Mouse (Mus musculus) forebrain, embryonic 11.5 days (tissue): Measurements from ENCODE around the gene Pde4d. TPM values are rescaled to one million over a fixed set of nuclear protein-coding genes. Genes with fewer than 3 reads are reported as not detected.
A peak's percentile ranks its signal among the peaks of the same experiment; 100 is the strongest.

ENCODE experiments used
- ATAC-seq: fragments of 200-750 bp; cut with Nextera tagmentation; replicated peaks from 2 replicates; pipeline ENCODE4 v1.8.0; 2017; ENCODE audit warnings: moderate TSS enrichment; ENCODE audit not compliant: low FRiP score
- DNase-seq: peaks from one replicate; pipeline ENCODE4 v3.0.0-alpha.2; 2017; ENCODE audit warnings: low spot score
- H3K27ac ChIP-seq: fragments of 300-500 bp; sonication (generic); 2 replicates; pipeline ENCODE4 v1.5.1; 2014; ENCODE audit warnings: low read depth, low read length
- H3K27me3 ChIP-seq: fragments of 300-500 bp; sonication (generic); 2 replicates; pipeline ENCODE4 v1.6.1; 2014; ENCODE audit warnings: mild to moderate bottlenecking, low read length, mixed read lengths; ENCODE audit not compliant: control insufficient read depth, insufficient read depth
- H3K36me3 ChIP-seq: fragments of 300-500 bp; sonication (generic); 2 replicates; pipeline ENCODE4 v1.6.1; 2014; ENCODE audit warnings: mild to moderate bottlenecking, low read length, moderate library complexity, mixed read lengths; ENCODE audit not compliant: control insufficient read depth, insufficient read depth
- H3K4me1 ChIP-seq: fragments of 300-500 bp; sonication (generic); replicated peaks from 2 replicates; pipeline ENCODE4 v1.6.1; 2014; ENCODE audit warnings: low read length, mixed read lengths; ENCODE audit not compliant: control insufficient read depth, insufficient read depth
- H3K4me2 ChIP-seq: fragments of 300-500 bp; sonication (generic); 2 replicates; pipeline ENCODE4 v1.6.1; 2014; ENCODE audit warnings: low read depth, mild to moderate bottlenecking, low read length, moderate library complexity, mixed read lengths; ENCODE audit not compliant: severe bottlenecking
- H3K4me3 ChIP-seq: fragments of 300-500 bp; sonication (generic); 2 replicates; pipeline ENCODE4 v1.5.1; 2014; ENCODE audit warnings: low read depth, low read length
- H3K9ac ChIP-seq: fragments of 300-500 bp; sonication (generic); 2 replicates; pipeline ENCODE4 v1.6.1; 2014; ENCODE audit warnings: low read length
- H3K9me3 ChIP-seq: fragments of 300-500 bp; sonication (generic); 2 replicates; pipeline ENCODE4 v1.6.1; 2016; ENCODE audit warnings: low read length, mixed read lengths; ENCODE audit not compliant: control insufficient read depth
- WGBS: fragments of 180-500 bp; shearing (Covaris S2); extraction: QIAGEN DNeasy Blood & Tissue Kit; methylation state at CpG from one replicate; pipeline ENCODE4 v1.1.7; 2014; 5-methylcytosine and 5-hydroxymethylcytosine counted together
- polyA plus RNA-seq: library from polyadenylated mRNA; unstranded; fragments of >200 nt; fragmentation: Nextera tagmentation; extraction: Ambion mirVana; gene quantifications from 2 replicates; pipeline ENCODE4 v1.2.1, GENCODE M21; 2014

The Pde4d gene
- polyA plus RNA-seq, 1 experiment from 2014 or later: 11.9 TPM

DNA sequence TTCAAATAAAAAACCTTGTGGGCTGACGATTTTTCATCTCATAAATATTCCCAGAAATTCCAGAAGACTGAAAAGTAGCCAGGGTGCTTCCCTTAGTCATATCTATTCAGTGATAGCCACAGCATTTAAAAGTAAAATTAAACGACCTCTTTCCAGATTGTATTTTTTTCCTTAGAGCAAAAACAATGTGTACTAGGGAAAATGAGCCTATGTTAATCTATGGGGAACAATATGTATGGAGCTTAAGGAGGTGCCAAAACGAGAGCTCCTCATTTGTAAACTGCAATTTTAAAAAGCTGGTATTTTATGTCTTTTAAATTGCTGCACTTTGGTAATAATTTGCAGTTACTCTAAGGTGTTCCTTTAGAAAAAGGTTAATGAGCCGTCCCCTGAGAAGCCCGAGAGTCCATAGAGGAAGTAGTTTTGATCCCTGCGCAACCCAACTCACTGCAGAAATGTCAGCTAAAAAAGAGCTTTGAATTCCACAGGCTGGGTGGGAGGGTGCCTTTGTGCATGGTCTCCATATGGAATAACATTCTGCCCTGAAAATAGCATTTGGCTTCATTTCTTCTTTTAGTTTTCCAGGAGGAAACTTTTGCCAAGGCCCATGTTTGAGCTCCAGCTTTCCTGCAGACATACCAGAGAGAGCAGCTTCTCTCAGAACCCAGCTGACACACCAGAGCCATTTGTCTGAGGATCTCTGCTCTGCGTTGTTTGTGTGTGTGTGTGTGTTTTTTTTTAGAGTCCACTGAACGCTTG is 1222.0 kb downstream of the Pde4d start:
- H3K27ac ChIP-seq: no peak overlapping the region
- DNase-seq: no peak
- no peaks in the 10 kb centered on the region for H3K27me3 ChIP-seq
- H3K9ac ChIP-seq: no peak overlapping the region
- no peak overlapping the region for H3K4me3 ChIP-seq
- no peaks in the 10 kb centered on the region for H3K36me3 ChIP-seq
- 49% methylated on average over 8 of the region's 8 CpGs for WGBS
- no peaks in the 10 kb centered on the region for H3K4me1 ChIP-seq
- H3K4me2 ChIP-seq: no peak overlapping the region
- no peak for ATAC-seq
- H3K9me3 ChIP-seq: no peaks in the 10 kb centered on the region

GRCm38 (mm10) chr13:109677047-109677446 is 1227.3 kb downstream of the Pde4d start:
- H3K36me3 ChIP-seq: no peaks in the 10 kb centered on the region
- no peaks in the 10 kb centered on the region for H3K9me3 ChIP-seq
- no peak overlapping the region for H3K4me2 ChIP-seq
- no peak overlapping the region for H3K9ac ChIP-seq
- H3K27me3 ChIP-seq: no peaks in the 10 kb centered on the region
- H3K4me3 ChIP-seq: no peak overlapping the region
- 49% methylated on average over 4 of the region's 4 CpGs for WGBS
- no peak for DNase-seq
- H3K4me1 ChIP-seq: no peaks in the 10 kb centered on the region
- no peak for ATAC-seq
- no peak overlapping the region for H3K27ac ChIP-seq

- Histone ChIP-seq H3K4me2 (no peak overlapping the region), H3K4me1 (no peaks in the 10 kb centered on the region), H3K4me3 (no peak overlapping the region), H3K27ac (no peak overlapping the region), H3K27me3 (no peaks in the 10 kb centered on the region), H3K36me3 (no peaks in the 10 kb centered on the region), H3K9me3 (no peaks in the 10 kb centered on the region), H3K9ac (no peak overlapping the region)
- ATAC-seq (no peak), DNase-seq (no peak)
- WGBS: 94% methylated on average over 3 of the region's 3 CpGs
These were observed 1227.9 kb downstream of the Pde4d start for GRCm38 (mm10) chr13:109677617-109678016.

DNA sequence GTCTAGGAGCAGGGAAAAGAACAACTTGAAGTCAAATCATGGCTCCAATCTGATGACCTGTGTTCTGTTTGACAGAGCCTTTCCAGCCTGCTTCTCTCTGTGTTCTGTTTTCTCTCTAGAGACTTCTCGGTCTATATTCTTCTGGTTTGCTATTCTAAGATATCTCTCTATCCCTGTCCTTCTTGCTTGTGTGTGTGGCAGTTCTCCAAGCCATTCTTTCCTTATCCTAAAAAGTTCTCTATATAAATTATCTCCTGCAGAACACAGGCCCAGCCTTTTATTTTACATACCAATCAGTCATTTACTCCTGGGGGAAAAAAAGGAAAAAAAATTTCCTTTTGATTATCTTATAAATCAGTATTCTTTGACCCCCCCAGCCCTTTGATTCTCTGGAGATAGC is 1229.2 kb downstream of the Pde4d start:
- DNase-seq (no peak), ATAC-seq (no peak)
- Histone ChIP-seq H3K27me3 (no peaks in the 10 kb centered on the region), H3K4me3 (no peak overlapping the region), H3K27ac (no peak overlapping the region), H3K4me1 (no peaks in the 10 kb centered on the region), H3K36me3 (no peaks in the 10 kb centered on the region), H3K4me2 (no peak overlapping the region), H3K9me3 (no peaks in the 10 kb centered on the region), H3K9ac (no peak overlapping the region)
- 88% methylated on average over 1 of the region's 1 CpGs for WGBS

DNA sequence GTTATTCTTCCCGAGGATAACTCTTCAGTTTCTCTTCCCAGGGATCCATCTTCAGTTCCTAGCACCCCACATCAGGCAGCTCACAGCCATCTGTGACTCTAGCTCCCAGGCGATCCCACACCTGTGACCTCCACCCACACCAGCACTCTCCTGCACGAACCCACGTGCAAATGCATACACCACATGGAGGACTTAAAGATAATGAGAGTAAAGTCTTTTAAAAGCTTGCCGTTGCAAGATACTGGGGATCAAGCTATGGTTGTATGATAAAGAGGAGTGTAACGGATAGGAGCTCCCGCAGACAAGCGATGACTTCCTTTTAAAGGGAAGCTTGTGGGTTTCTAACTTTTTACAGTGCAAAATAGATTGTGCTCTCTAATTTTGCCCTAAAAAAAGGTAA is 1230.5 kb downstream of the Pde4d start:
- Histone ChIP-seq H3K9me3 (no peaks in the 10 kb centered on the region), H3K9ac (no peak overlapping the region), H3K4me3 (no peak overlapping the region), H3K27ac (no peak overlapping the region), H3K27me3 (no peaks in the 10 kb centered on the region), H3K4me2 (no peak overlapping the region), H3K4me1 (no peaks in the 10 kb centered on the region; the same call in 1 of the 2 replicates), H3K36me3 (no peaks in the 10 kb centered on the region)
- DNase-seq (no peak), ATAC-seq (no peak)
- 86% methylated on average over 8 of the region's 8 CpGs for WGBS

- Histone ChIP-seq H3K4me2 (no peak overlapping the region), H3K9me3 (no peaks in the 10 kb centered on the region), H3K4me1 (no peaks in the 10 kb centered on the region; the same call in 1 of the 2 replicates), H3K27ac (no peak overlapping the region), H3K9ac (no peak overlapping the region), H3K36me3 (no peaks in the 10 kb centered on the region), H3K4me3 (no peak overlapping the region), H3K27me3 (no peaks in the 10 kb centered on the region)
- DNase-seq: no peak
- WGBS: 88% methylated on average over 4 of the region's 4 CpGs
- no peak for ATAC-seq
These were observed 1232.0 kb downstream of the Pde4d start for GRCm38 (mm10) chr13:109681699-109682293.

GRCm38 (mm10) chr13:109683001-109683400 is 1233.3 kb downstream of the Pde4d start:
- H3K4me3 ChIP-seq: no peak overlapping the region
- DNase-seq: no peak
- no peak overlapping the region for H3K4me2 ChIP-seq
- H3K4me1 ChIP-seq: no peaks in the 10 kb centered on the region; the same call in 1 of the 2 replicates
- no peaks in the 10 kb centered on the region for H3K36me3 ChIP-seq
- H3K27me3 ChIP-seq: no peaks in the 10 kb centered on the region
- no peak overlapping the region for H3K27ac ChIP-seq
- WGBS: 76% methylated on average over 10 of the region's 10 CpGs
- H3K9ac ChIP-seq: no peak overlapping the region
- ATAC-seq: no peak
- no peaks in the 10 kb centered on the region for H3K9me3 ChIP-seq

DNA sequence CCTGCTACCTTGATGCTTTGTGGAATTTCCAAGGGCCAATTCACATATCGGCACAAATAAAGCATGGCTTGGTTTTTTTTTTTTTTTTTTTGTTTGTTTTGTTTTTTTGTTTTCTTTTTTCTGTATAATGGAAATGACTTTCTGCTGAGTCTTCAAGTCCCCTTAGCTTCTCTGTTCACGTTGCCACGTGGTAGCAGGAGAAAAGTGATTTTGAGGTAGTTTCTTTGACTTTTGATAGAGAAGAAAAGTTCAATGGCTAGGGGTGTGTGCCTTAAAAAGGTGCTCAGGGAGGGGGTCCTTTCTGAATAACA is 1235.2 kb downstream of the Pde4d start:
- Histone ChIP-seq H3K4me3 (peak overlapping the region; percentile 41), H3K9me3 (no peaks in the 10 kb centered on the region), H3K4me1 (no peaks in the 10 kb centered on the region; the same call in 1 of the 2 replicates), H3K27ac (no peak overlapping the region), H3K9ac (peak overlapping the region; percentile 50), H3K36me3 (no peaks in the 10 kb centered on the region), H3K27me3 (no peaks in the 10 kb centered on the region), H3K4me2 (peak overlapping the region; percentile 78)
- no peak for ATAC-seq
- no peak for DNase-seq
- 14% methylated on average over 3 of the region's 3 CpGs for WGBS
